Mouse (Mus musculus) G1E (cell line): Measurements from ENCODE around the gene Runx1.

ENCODE experiments used
- CTCF ChIP-seq: IDR thresholded peaks from 2 replicates; pipeline ENCODE4 v1.5.1; 2012; ENCODE audit warnings: low read depth, low read length, inconsistent platforms, mixed read lengths
- GATA2 ChIP-seq: IDR thresholded peaks from 2 replicates; pipeline ENCODE4 v1.6.1; 2012; ENCODE audit warnings: low read depth, low read length, inconsistent platforms, borderline replicate concordance

DNA sequence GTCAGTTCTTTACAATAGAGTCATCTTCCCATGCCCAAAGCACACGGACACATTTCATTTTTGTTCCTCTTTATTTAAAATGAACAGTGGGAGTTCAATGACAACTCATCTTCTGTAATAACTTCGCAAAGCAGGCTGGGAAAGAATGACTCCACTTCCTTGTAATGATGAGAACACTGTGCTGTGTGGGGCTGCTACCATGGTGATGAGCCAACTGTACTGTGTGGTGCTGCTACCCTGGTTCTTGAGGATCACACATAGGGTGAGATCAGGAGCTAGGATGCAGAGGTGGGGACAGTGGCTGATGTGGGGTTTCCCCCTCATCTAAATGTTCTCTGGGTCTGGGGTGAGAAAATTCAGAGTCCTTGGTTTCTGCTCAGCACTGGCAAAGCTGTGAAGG, 38.2 kb upstream of the Runx1 start:
- TF ChIP-seq CTCF, result no peak
- no peak for TF ChIP-seq GATA2
